Comparison of ENCODE assay signal across 8 mouse cellular contexts in the genomic region with DNA sequence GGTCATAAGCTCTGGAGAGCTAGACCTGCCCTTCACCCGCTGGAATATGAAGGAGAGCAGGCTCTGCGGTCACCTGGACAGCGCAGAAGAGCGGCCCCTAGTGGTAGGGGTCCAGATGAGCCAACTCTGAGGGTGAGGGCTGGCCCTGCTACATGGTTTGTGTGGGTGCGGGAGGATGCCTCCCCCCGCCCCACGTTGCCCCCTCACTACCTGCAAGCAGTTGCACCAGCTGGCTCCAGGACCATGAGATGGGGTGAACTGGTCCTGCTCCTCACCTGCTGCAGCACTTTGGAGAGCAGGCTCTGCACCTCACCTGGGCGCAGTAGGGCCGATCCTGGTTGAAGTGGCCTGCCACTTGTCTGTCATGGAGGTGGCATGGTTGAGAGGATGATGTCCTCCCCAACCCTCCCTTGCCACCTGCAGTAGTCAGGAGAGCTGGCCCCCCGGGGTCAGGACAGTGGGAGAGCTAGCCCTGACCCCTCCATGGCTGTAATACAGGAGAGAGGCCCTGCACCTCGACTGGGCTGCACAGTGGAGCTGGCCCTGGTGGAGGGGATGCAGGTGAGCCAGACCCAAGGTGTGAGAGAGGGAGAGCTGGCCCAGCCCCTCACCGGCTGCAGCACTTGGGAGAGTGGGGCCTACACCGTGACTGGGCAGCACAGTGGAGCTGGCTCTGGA. TPM values are rescaled to one million over a fixed set of nuclear protein-coding genes. Genes with fewer than 3 reads are reported as not detected.
DNase-seq lines count a peak whose midpoint lies in the region; ATAC-seq and TF ChIP-seq lines count a peak whose summit lies in the region.

No protein-coding gene starts in this region.

- TF ChIP-seq POLR2A in embryonic fibroblast, embryonic 13.5 days (IDR thresholded peaks at IDR 0.05; ENCODE audit: low read depth, low read length) = no peak
- TF ChIP-seq POLR2A in lung, adult 2 months (IDR thresholded peaks at IDR 0.05; ENCODE audit: borderline replicate concordance, extremely low read depth, low read depth, low read length) = no peak

- 0 out of 2 replicates have a peak, but pooled peaks have one; percentile 24 for ATAC-seq in forebrain, embryonic 11.5 days (replicated peaks; ENCODE audit: low FRiP score)
- ATAC-seq in forebrain, embryonic 13.5 days = no peak
- ATAC-seq in intestine, embryonic 15.5 days = peak; percentile 65
- peak; percentile 50; the same call in 1 of the 2 replicates for ATAC-seq in stomach, embryonic 15.5 days (ENCODE audit: insufficient read depth, low FRiP score, low read depth)

- no peak overlapping the region for H3K4me3 ChIP-seq in forebrain, embryonic 11.5 days (ENCODE audit: low read depth, low read length)
- no peak overlapping the region for H3K4me3 ChIP-seq in forebrain, embryonic 13.5 days
- no peak overlapping the region for H3K4me3 ChIP-seq in embryonic fibroblast, embryonic 13.5 days (ENCODE audit: insufficient read depth, low read length)
- no peak overlapping the region for H3K4me3 ChIP-seq in intestine, embryonic 15.5 days (replicated peaks)
- H3K4me3 ChIP-seq in lung, adult 2 months (replicated peaks; ENCODE audit: extremely low read depth, low read depth, low read length) = no peak overlapping the region
- H3K4me3 ChIP-seq in stomach, embryonic 15.5 days (replicated peaks) = peak overlapping the region; percentile 4; the same call in 1 of the 2 replicates

- WGBS in forebrain, embryonic 11.5 days = 47% methylated on average over 13 of the region's 13 CpGs
- 42% methylated on average over 13 of the region's 13 CpGs for WGBS in forebrain, embryonic 13.5 days
- WGBS in intestine, embryonic 15.5 days = 44% methylated on average over 13 of the region's 13 CpGs
- 45% methylated on average over 13 of the region's 13 CpGs for WGBS in lung, adult 2 months
- WGBS in stomach, embryonic 15.5 days = 50% methylated on average over 13 of the region's 13 CpGs

- no peaks in the 10 kb centered on the region for H3K4me1 ChIP-seq in forebrain, embryonic 11.5 days (replicated peaks; ENCODE audit: control insufficient read depth, insufficient read depth, low read length)
- H3K4me1 ChIP-seq in forebrain, embryonic 13.5 days = no peaks in the 10 kb centered on the region
- peaks cover 2% of the 10 kb centered on the region; the same call in 1 of the 2 replicates for H3K4me1 ChIP-seq in embryonic fibroblast, embryonic 13.5 days (ENCODE audit: control insufficient read depth, insufficient read depth, low read length)
- H3K4me1 ChIP-seq in intestine, embryonic 15.5 days (replicated peaks) = 0 out of 2 replicates have a peak, but pooled peaks cover 3% of the 10 kb centered on the region
- peaks cover 3% of the 10 kb centered on the region; the same call in 1 of the 2 replicates for H3K4me1 ChIP-seq in lung, adult 2 months (ENCODE audit: control insufficient read depth, insufficient read depth, low read length)
- 0 out of 2 replicates have a peak, but pooled peaks cover 4% of the 10 kb centered on the region for H3K4me1 ChIP-seq in stomach, embryonic 15.5 days

- H3K36me3 ChIP-seq in forebrain, embryonic 11.5 days (ENCODE audit: control insufficient read depth, insufficient read depth, low read length) = no peaks in the 10 kb centered on the region
- H3K36me3 ChIP-seq in forebrain, embryonic 13.5 days (ENCODE audit: poor library complexity, severe bottlenecking) = no peaks in the 10 kb centered on the region
- H3K36me3 ChIP-seq in intestine, embryonic 15.5 days = no peaks in the 10 kb centered on the region
- H3K36me3 ChIP-seq in stomach, embryonic 15.5 days = no peaks in the 10 kb centered on the region

- H3K9ac ChIP-seq in forebrain, embryonic 11.5 days (ENCODE audit: low read length) = no peak overlapping the region
- no peak overlapping the region for H3K9ac ChIP-seq in forebrain, embryonic 13.5 days
- no peak overlapping the region for H3K9ac ChIP-seq in intestine, embryonic 15.5 days
- no peak overlapping the region for H3K9ac ChIP-seq in stomach, embryonic 15.5 days

- no peaks in the 10 kb centered on the region for H3K9me3 ChIP-seq in forebrain, embryonic 11.5 days (ENCODE audit: control insufficient read depth, low read length)
- no peaks in the 10 kb centered on the region for H3K9me3 ChIP-seq in forebrain, embryonic 13.5 days (replicated peaks)
- no peaks in the 10 kb centered on the region for H3K9me3 ChIP-seq in intestine, embryonic 15.5 days
- no peaks in the 10 kb centered on the region for H3K9me3 ChIP-seq in stomach, embryonic 15.5 days

- no peak overlapping the region for H3K4me2 ChIP-seq in forebrain, embryonic 11.5 days (ENCODE audit: low read depth, low read length, severe bottlenecking)
- no peak overlapping the region for H3K4me2 ChIP-seq in forebrain, embryonic 13.5 days
- peak overlapping the region; percentile 39 for H3K4me2 ChIP-seq in intestine, embryonic 15.5 days (replicated peaks)
- peak overlapping the region; percentile 42 for H3K4me2 ChIP-seq in stomach, embryonic 15.5 days

- peak; percentile 70 for DNase-seq in forebrain, embryonic 11.5 days (ENCODE audit: low spot score)
- peak; percentile 59 for DNase-seq in WW6 (ENCODE audit: low read depth, low spot score)
- DNase-seq in lung, adult 2 months = peak; percentile 40
- no peak for DNase-seq in adipocyte (ENCODE audit: low spot score)

- TF ChIP-seq CTCF in embryonic fibroblast, embryonic 13.5 days (IDR thresholded peaks at IDR 0.05; ENCODE audit: borderline replicate concordance, insufficient read depth, low read length) = peak; percentile 69; the same call in 1 of the 2 replicates
- TF ChIP-seq CTCF in lung, adult 2 months (IDR thresholded peaks at IDR 0.05; ENCODE audit: insufficient read depth, low read length) = peak; percentile 74

- H3K27ac ChIP-seq in forebrain, embryonic 11.5 days (ENCODE audit: low read depth, low read length) = no peak overlapping the region
- H3K27ac ChIP-seq in forebrain, embryonic 13.5 days = no peak overlapping the region
- no peak overlapping the region for H3K27ac ChIP-seq in embryonic fibroblast, embryonic 13.5 days (ENCODE audit: insufficient read depth, low read length)
- no peak overlapping the region for H3K27ac ChIP-seq in intestine, embryonic 15.5 days
- H3K27ac ChIP-seq in stomach, embryonic 15.5 days = no peak overlapping the region

- no peaks in the 10 kb centered on the region for H3K27me3 ChIP-seq in forebrain, embryonic 11.5 days (ENCODE audit: control insufficient read depth, insufficient read depth, low read length)
- no peaks in the 10 kb centered on the region for H3K27me3 ChIP-seq in forebrain, embryonic 13.5 days
- H3K27me3 ChIP-seq in intestine, embryonic 15.5 days (replicated peaks) = no peaks in the 10 kb centered on the region
- no peaks in the 10 kb centered on the region for H3K27me3 ChIP-seq in stomach, embryonic 15.5 days (replicated peaks)

RNA-seq across cellular contexts. Expression of gene Osbp2, which starts 29.1 kb away (rescaled TPM):
- polyA plus RNA-seq in forebrain, embryonic 11.5 days (2014; fragmentation: Nextera tagmentation; extraction: Ambion mirVana) = 1.2 and 2.0 TPM in 2 replicates
- 5.9 and 6.6 TPM in 2 replicates for polyA plus RNA-seq in forebrain, embryonic 13.5 days (2015; fragmentation: Nextera tagmentation; extraction: Ambion mirVana)
- polyA plus RNA-seq in embryonic fibroblast, embryonic 13.5 days (2011; ENCODE audit: insufficient read length, low read depth, missing spikeins) = 1.3 and 1.5 TPM in 2 replicates
- polyA plus RNA-seq in intestine, embryonic 15.5 days (2015; fragmentation: Nextera tagmentation; extraction: Ambion mirVana) = 0.50 and 1.1 TPM in 2 replicates
- polyA plus RNA-seq in lung, adult 2 months (2012; rRNA removed) = 0.58 and 0.72 TPM in 2 replicates
- 0.39 and 0.40 TPM in 2 replicates for polyA plus RNA-seq in stomach, embryonic 15.5 days (2015; fragmentation: Nextera tagmentation; extraction: Ambion mirVana)

Comparison
In these comparisons a context has a peak if more than half of its experiments do, and no peak if none do; other contexts are left out.
1. H3K4me2 ChIP-seq: peak in intestine, embryonic 15.5 days (single experiment) and stomach, embryonic 15.5 days (single experiment); none in forebrain, embryonic 11.5 days (single experiment) and forebrain, embryonic 13.5 days (single experiment).